ENCODE assay signal across 28 mouse cellular contexts in the genomic region with DNA sequence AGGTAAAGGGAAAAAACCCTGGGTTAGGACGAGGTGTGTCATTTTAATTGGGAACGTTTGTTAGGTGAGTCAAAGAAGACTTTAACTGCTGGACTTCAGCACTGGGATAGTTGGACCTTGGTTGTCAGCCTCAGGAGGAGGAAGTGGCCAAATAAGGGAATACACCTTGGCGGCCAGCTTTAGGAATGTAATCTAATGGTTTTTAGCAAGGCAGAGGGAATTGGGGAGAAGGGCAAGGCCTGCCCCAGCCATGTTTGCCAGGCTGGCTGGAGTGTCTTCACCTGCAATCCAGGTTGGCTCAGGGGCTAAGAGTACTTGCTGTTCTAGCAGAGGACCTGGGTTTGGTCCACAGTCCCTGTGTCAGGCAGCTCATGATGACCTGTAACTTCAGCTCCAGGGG. TPM values are rescaled to one million over a fixed set of nuclear protein-coding genes. Genes with fewer than 3 reads are reported as not detected.
"Had no signal": no experiment of that assay in that cellular context is flagged by ENCODE, and none has a peak within 500 bp of the region (broad histone marks: within the 10 kb centered on the region; RNA-seq: fewer than 3 reads in every experiment).

No protein-coding gene starts in this region.

- H3K9ac ChIP-seq: heart, embryonic 13.5 days; heart, embryonic 15.5 days; hindbrain, embryonic 12.5 days; hindbrain, embryonic 14.5 days; kidney, embryonic 15.5 days; limb, embryonic 12.5 days; liver, embryonic 13.5 days; liver, embryonic 15.5 days had no signal

- H3K36me3 ChIP-seq: heart, embryonic 13.5 days; heart, embryonic 15.5 days; hindbrain, embryonic 10.5 days; hindbrain, embryonic 12.5 days; kidney, embryonic 15.5 days; limb, embryonic 10.5 days; limb, embryonic 12.5 days; liver, embryonic 13.5 days; liver, embryonic 15.5 days had no signal

- DNase-seq: gastrocnemius, adult 2 months; gastrocnemius, postnatal 10 days; gastrocnemius, postnatal 25 days; heart, adult 2 months; heart, postnatal 14 days; heart, postnatal 4 days; kidney, adult 11 months; kidney, adult 9 months; kidney, postnatal 14 days; kidney, postnatal 36 days; liver; liver, embryonic 13.5 days had no signal

- H3K27me3 ChIP-seq: heart, embryonic 13.5 days; heart, embryonic 15.5 days; hindbrain, embryonic 12.5 days; kidney, embryonic 15.5 days; limb, embryonic 12.5 days; liver, embryonic 13.5 days; liver, embryonic 15.5 days had no signal

- H3K4me2 ChIP-seq: heart, embryonic 11.5 days; heart, embryonic 13.5 days; heart, embryonic 15.5 days; hindbrain, embryonic 12.5 days; hindbrain, embryonic 14.5 days; kidney, embryonic 15.5 days; limb, embryonic 12.5 days; liver, embryonic 13.5 days; liver, embryonic 15.5 days had no signal

- H3K4me3 ChIP-seq: gastrocnemius, adult 2 months; heart, adult 2 months; heart, embryonic 13.5 days; heart, embryonic 15.5 days; hindbrain, embryonic 10.5 days; hindbrain, embryonic 12.5 days; kidney, embryonic 15.5 days; layer of hippocampus, adult 2 months; left cerebral cortex, adult 2 months; limb, embryonic 10.5 days; limb, embryonic 12.5 days; liver, embryonic 13.5 days; liver, embryonic 15.5 days had no signal

- ATAC-seq: hindbrain, embryonic 16.5 days; inflammation-experienced regulatory T-cells, adult 6 months had no signal

- H3K27ac ChIP-seq: gastrocnemius, adult 2 months; heart, adult 2 months; heart, embryonic 13.5 days; heart, embryonic 15.5 days; hindbrain, embryonic 10.5 days; hindbrain, embryonic 12.5 days; hindbrain, embryonic 14.5 days; kidney, embryonic 15.5 days; kidney, postnatal 0 days; layer of hippocampus, adult 2 months; left cerebral cortex, adult 2 months; limb, embryonic 10.5 days; limb, embryonic 12.5 days; liver, embryonic 13.5 days; liver, embryonic 15.5 days had no signal

- H3K9me3 ChIP-seq: heart, embryonic 13.5 days; heart, embryonic 15.5 days; hindbrain, embryonic 10.5 days; hindbrain, embryonic 12.5 days; kidney, embryonic 15.5 days; limb, embryonic 10.5 days; liver, embryonic 13.5 days; liver, embryonic 15.5 days had no signal

- H3K4me1 ChIP-seq: heart, embryonic 13.5 days; heart, embryonic 15.5 days; hindbrain, embryonic 10.5 days; hindbrain, embryonic 12.5 days; kidney, embryonic 15.5 days; limb, embryonic 10.5 days; limb, embryonic 12.5 days; liver, embryonic 13.5 days; liver, embryonic 15.5 days had no signal

RNA-seq across cellular contexts. Expression of a gene that starts 19.9 kb away (rescaled TPM):
- total RNA-seq: gastrocnemius, adult 2 months; granulocyte monocyte progenitor cell, adult 5-6 weeks; heart, adult 2 months had no signal
- polyA plus RNA-seq: liver, embryonic 13.5 days; liver, embryonic 15.5 days had no signal
